Mouse (Mus musculus) T-helper 1 cell (primary cell): ENCODE measurements around the gene Rab7b.

ENCODE experiments used
- in situ Hi-C: fragments of 300-600 bp; cut with MboI, MseI; formaldehyde crosslinking; loops from one replicate; pipeline ENCODE4 v1.15.1; 2025; ENCODE audit warnings: high pct_unique_total_duplicates

Gene Rab7b

GRCm38 (mm10) chr1:131737269-131737668 is 48.8 kb downstream of the Rab7b start:
- in situ Hi-C loops, result no loop called here

- in situ Hi-C loops, result no loop called here
These were observed 50.3 kb downstream of the Rab7b start for GRCm38 (mm10) chr1:131738760-131739159.

GRCm38 (mm10) chr1:131739481-131740160 is 51.1 kb downstream of the Rab7b start:
- in situ Hi-C loops, result no loop called here

GRCm38 (mm10) chr1:131743868-131744464 is 55.5 kb downstream of the Rab7b start, which contains the start of gene Slc26a9:
Gene Slc26a9 (plus strand): TSS chr1:131744022.
- in situ Hi-C loops, result no loop called here

GRCm38 (mm10) chr1:131745391-131745790 is 56.9 kb downstream of the Rab7b start:
- in situ Hi-C loops, result no loop called here

- in situ Hi-C loops, result no loop called here
These were observed 59.3 kb downstream of the Rab7b start for GRCm38 (mm10) chr1:131747761-131748160.

- in situ Hi-C loops, result no loop called here
These were observed 60.1 kb downstream of the Rab7b start for GRCm38 (mm10) chr1:131748636-131749035.

GRCm38 (mm10) chr1:131749706-131750545 is 61.4 kb downstream of the Rab7b start:
- in situ Hi-C loops, result no loop called here

- in situ Hi-C loops, result no loop called here
These were observed 62.8 kb downstream of the Rab7b start for GRCm38 (mm10) chr1:131751181-131751890.

- in situ Hi-C loops, result no loop called here
These were observed 63.4 kb downstream of the Rab7b start for GRCm38 (mm10) chr1:131751891-131752311.

GRCm38 (mm10) chr1:131754212-131754829 is 65.8 kb downstream of the Rab7b start:
- in situ Hi-C loops, result no loop called here

- in situ Hi-C loops, result no loop called here
These were observed 66.4 kb downstream of the Rab7b start for GRCm38 (mm10) chr1:131754916-131755315.

- in situ Hi-C loops, result no loop called here
These were observed 68.7 kb downstream of the Rab7b start for GRCm38 (mm10) chr1:131757211-131757610.

GRCm38 (mm10) chr1:131758796-131759195 is 70.3 kb downstream of the Rab7b start:
- in situ Hi-C loops, result no loop called here

GRCm38 (mm10) chr1:131759667-131760427 is 71.4 kb downstream of the Rab7b start:
- in situ Hi-C loops, result loop anchor here (5.0 to 10.0 kb wide), 3 partner anchors 45 to 1145 kb away; no protein-coding TSS in a partner anchor

- in situ Hi-C loops, result loop anchor here (5.0 to 10.0 kb wide), 3 partner anchors 46 to 1146 kb away; no protein-coding TSS in a partner anchor
These were observed 71.9 kb downstream of the Rab7b start for GRCm38 (mm10) chr1:131760428-131760820.

GRCm38 (mm10) chr1:131761079-131761831 is 72.8 kb downstream of the Rab7b start:
- in situ Hi-C loops, result loop anchor here (5.0 to 10.0 kb wide), 3 partner anchors 46 to 1146 kb away; no protein-coding TSS in a partner anchor

- in situ Hi-C loops, result loop anchor here (5.0 to 10.0 kb wide), 3 partner anchors 49 to 1149 kb away; no protein-coding TSS in a partner anchor
These were observed 75.2 kb downstream of the Rab7b start for GRCm38 (mm10) chr1:131763683-131764082.
